Mouse (Mus musculus): Measurements from ENCODE around the gene Nos1ap. TPM values are rescaled to one million over a fixed set of nuclear protein-coding genes. Genes with fewer than 3 reads are reported as not detected.

The Nos1ap gene
- polyA plus RNA-seq, 1 experiment from 2014 or later: 14.2 TPM

DNA sequence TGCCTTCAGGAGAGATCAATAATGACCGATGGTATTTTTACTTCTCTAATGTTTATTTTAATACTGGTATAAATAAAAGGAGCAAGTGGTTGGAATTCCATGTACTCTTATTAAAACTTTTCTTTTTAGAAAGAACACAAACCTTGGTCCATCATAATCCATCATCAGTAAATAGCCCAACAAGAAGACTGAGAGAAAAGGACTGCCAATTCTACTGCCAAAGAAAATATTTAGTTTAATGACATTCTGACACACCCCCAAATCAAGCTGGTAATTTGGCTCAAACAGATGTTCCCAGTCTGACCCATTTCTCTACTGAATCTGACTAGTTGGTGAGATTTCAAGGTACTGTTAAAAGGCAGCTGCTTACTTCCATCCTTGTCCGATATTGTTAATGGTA lies 161.5 kb downstream of the Nos1ap start:
- Histone ChIP-seq H3K27me3 (ENCODE audit: insufficient read depth, poor library complexity, severe bottlenecking) (no peaks in the 10 kb centered on the region), H3K4me1 (replicated peaks) (peaks cover 59% of the 10 kb centered on the region), H3K9me3 (no peaks in the 10 kb centered on the region), H3K27ac (no peak overlapping the region), H3K4me3 (no peak overlapping the region), H3K36me3 (no peaks in the 10 kb centered on the region)
- 92% methylated on average over 2 of the region's 2 CpGs for WGBS
- DNase-seq (ENCODE audit: low spot score): no peak

DNA sequence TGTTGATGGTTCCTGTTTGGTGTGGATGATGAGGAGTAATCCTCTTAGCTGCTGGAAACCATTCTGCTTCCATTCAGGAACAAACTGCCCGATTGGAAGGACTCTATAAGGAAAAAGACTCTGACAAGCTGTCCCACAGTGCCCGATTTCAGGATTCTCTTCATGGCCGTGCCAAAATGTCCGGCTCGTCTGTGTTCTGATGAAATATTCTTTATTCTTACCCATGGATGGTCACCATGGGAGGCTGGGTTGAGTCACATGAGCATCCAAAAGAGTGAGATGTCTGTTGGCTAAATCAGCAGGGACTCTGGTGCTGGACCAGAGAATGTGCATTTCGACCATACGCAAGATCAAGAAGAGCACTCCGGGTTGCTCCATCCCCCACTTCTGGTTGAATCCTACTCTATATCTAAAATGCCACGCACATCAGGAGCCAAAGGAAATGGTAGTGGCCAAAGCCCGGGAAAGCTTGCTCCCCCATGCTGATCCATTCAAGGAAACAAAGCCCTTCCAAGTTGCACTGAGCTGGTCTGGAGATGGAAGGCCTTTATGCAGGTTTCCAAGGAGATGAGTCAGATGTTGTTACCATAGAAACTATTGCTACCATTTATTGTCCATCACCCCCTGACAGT lies 165.3 kb downstream of the Nos1ap start:
- peak; percentile 72 for DNase-seq (ENCODE audit: low spot score)
- Histone ChIP-seq H3K27ac (peak overlapping the region; percentile 75), H3K9me3 (no peaks in the 10 kb centered on the region), H3K36me3 (no peaks in the 10 kb centered on the region), H3K4me1 (replicated peaks) (peaks cover 41% of the 10 kb centered on the region), H3K27me3 (ENCODE audit: insufficient read depth, poor library complexity, severe bottlenecking) (no peaks in the 10 kb centered on the region), H3K4me3 (no peak overlapping the region)
- WGBS: 39% methylated on average over 10 of the region's 10 CpGs

DNA sequence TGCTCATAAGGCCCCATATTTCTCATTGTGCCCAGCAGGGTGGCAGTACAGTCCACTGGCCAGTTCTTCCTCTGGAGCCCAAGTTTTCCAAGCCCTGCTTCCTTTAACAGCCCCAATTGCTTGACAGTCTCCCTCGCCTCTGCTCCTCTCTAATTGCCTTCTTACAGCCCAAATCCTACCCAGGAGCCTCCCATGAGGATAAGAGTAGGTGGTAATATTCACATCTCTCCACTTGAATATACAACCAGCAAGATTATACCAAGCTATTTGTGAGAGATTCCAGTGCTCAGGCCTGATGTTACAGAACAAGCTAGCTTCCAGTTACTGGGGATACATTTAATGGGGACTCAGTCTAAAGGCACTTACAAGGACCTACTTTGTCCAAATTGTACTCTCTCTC lies 166.6 kb downstream of the Nos1ap start:
- Histone ChIP-seq H3K4me1 (replicated peaks) (peaks cover 44% of the 10 kb centered on the region), H3K4me3 (no peak overlapping the region), H3K27me3 (ENCODE audit: insufficient read depth, poor library complexity, severe bottlenecking) (no peaks in the 10 kb centered on the region), H3K9me3 (no peaks in the 10 kb centered on the region), H3K27ac (peak overlapping the region; percentile 75; the same call in 1 of the 2 replicates), H3K36me3 (no peaks in the 10 kb centered on the region)
- WGBS: 77% methylated on average over 1 of the region's 1 CpGs
- no peak for DNase-seq (ENCODE audit: low spot score)

DNA sequence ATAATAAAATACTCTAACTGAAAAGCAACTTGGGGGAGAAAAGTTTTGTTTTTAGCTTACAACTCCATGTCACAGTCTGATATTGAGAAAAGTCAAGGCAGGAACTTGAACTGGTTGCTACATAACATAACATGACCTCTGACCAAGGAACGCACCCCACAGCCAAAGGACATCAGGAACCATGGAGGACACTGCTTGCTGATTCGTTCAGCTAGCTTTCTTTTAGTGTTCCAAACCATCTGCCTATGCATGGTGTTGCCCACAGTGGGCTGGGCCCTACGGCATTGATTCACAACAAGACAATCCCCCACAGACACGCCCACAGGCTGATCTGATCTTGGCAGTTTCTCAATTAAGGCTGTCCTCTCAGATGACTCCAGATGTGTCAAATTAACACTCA lies 167.5 kb downstream of the Nos1ap start:
- no peaks in the 10 kb centered on the region for H3K27me3 ChIP-seq (ENCODE audit: insufficient read depth, poor library complexity, severe bottlenecking)
- 78% methylated on average over 4 of the region's 4 CpGs for WGBS
- H3K27ac ChIP-seq: no peak overlapping the region
- H3K36me3 ChIP-seq: no peaks in the 10 kb centered on the region
- DNase-seq (ENCODE audit: low spot score): no peak
- H3K9me3 ChIP-seq: no peaks in the 10 kb centered on the region
- H3K4me3 ChIP-seq: no peak overlapping the region
- H3K4me1 ChIP-seq (replicated peaks): peaks cover 44% of the 10 kb centered on the region

DNA sequence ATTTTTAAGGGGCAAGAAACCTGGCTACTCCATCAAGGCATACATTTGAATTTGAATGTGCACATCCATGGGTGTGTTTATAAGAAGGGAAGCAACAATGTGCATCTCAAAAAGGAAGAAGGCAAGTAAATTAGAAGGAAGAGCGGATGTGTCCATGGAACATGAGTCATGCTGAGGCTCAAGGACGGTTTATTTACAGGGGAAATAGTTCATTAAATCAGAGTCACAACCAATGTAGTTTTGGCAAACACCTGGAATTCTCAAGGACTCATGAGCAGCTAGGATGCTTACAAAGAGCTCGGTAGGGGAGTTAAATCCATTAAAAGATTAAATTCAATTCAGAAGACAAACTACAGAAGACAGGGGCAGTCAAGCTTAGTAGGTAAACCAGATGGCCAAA lies 169.7 kb downstream of the Nos1ap start:
- 86% methylated on average over 3 of the region's 3 CpGs for WGBS
- no peak for DNase-seq (ENCODE audit: low spot score)
- no peaks in the 10 kb centered on the region for H3K9me3 ChIP-seq
- H3K27me3 ChIP-seq (ENCODE audit: insufficient read depth, poor library complexity, severe bottlenecking): no peaks in the 10 kb centered on the region
- H3K27ac ChIP-seq: no peak overlapping the region
- peaks cover 45% of the 10 kb centered on the region for H3K4me1 ChIP-seq (replicated peaks)
- no peak overlapping the region for H3K4me3 ChIP-seq
- H3K36me3 ChIP-seq: no peaks in the 10 kb centered on the region

DNA sequence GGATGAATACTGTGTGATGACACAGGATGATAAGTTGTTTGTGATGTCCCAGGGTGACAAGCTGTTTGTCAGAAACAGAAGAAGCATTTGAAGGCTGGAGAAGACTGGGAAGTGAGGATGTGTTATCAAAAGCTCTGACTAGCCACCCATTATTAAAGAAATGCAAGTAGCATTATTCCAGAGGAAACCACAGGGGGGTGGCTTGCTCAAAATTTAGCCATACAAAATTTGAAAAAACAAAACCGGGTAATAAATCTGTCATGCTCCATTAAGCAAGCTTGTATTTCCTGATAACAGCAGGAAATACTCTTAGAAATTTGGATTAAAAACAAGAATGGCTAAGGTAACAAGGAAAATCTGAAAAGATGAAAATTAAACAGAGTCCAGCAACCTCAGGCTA lies 171.5 kb downstream of the Nos1ap start:
- no peak overlapping the region for H3K4me3 ChIP-seq
- no peaks in the 10 kb centered on the region for H3K9me3 ChIP-seq
- peaks cover 27% of the 10 kb centered on the region for H3K4me1 ChIP-seq (replicated peaks)
- H3K27ac ChIP-seq: no peak overlapping the region
- no peak for DNase-seq (ENCODE audit: low spot score)
- H3K36me3 ChIP-seq: no peaks in the 10 kb centered on the region
- 83% methylated on average over 1 of the region's 1 CpGs for WGBS
- no peaks in the 10 kb centered on the region for H3K27me3 ChIP-seq (ENCODE audit: insufficient read depth, poor library complexity, severe bottlenecking)

DNA sequence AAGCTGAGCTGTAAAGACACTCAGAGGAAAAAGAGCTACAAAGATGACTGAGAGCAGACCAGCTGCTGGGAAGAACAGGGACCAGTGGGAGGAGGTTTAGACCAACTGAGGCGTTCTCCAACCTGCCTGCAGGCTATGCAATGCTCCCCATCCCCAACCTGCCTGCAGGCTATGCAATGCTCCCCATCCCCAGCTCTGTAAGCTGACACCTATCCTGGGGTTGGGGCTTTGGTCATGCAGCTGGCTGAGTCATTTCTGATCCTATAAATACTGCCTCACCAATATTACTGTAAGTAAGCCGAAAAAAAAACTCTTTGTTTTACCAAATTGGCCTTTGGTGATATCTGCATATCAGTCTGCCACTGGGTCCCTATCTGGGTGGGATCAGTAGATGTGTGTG lies 172.7 kb downstream of the Nos1ap start:
- WGBS: 69% methylated on average over 2 of the region's 2 CpGs
- peak overlapping the region; percentile 0; the same call in 1 of the 2 replicates for H3K27ac ChIP-seq
- H3K27me3 ChIP-seq (ENCODE audit: insufficient read depth, poor library complexity, severe bottlenecking): no peaks in the 10 kb centered on the region
- no peak for DNase-seq (ENCODE audit: low spot score)
- peaks cover 23% of the 10 kb centered on the region for H3K4me1 ChIP-seq (replicated peaks)
- no peaks in the 10 kb centered on the region for H3K9me3 ChIP-seq
- H3K4me3 ChIP-seq: no peak overlapping the region
- no peaks in the 10 kb centered on the region for H3K36me3 ChIP-seq

DNA sequence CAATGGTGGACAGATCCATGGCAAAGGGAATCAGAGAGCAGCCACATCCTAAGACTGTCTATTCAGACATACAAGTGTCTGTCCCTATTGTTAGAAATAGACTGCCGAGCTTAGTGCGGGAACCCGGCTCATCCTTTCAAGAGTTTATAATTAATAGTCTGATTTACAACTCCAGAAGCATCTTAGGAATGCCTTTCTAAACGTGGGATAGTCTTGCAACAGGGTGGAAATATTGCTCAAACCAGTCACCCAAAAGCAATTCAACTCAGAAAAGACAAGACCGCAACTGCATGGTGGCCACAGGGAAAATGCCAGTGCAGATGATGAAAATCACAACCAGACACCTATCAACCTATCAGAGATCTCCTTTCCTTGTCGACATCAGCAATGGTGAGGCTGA lies 173.5 kb downstream of the Nos1ap start:
- Histone ChIP-seq H3K27ac (no peak overlapping the region), H3K27me3 (ENCODE audit: insufficient read depth, poor library complexity, severe bottlenecking) (no peaks in the 10 kb centered on the region), H3K9me3 (no peaks in the 10 kb centered on the region), H3K4me1 (replicated peaks) (peaks cover 23% of the 10 kb centered on the region), H3K4me3 (no peak overlapping the region), H3K36me3 (no peaks in the 10 kb centered on the region)
- WGBS: 57% methylated on average over 6 of the region's 6 CpGs
- DNase-seq (ENCODE audit: low spot score): no peak

DNA sequence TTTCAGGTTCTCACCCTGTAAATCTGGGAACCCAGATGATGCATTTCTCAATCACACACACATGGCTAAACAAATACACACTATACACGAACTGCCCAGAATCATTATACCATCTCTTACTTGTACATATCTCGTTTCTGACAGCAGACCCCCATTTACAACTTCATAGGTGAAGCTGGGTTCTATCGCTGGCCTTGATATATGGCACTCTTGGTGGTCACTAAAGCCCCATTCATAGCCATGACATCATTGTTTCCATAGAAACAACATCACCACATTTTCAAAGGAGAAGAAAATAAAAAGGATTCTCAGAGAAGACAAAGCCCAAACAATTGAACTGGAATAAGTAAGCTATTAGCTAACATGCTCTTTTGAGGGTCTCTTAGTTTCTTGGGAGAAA lies 174.3 kb downstream of the Nos1ap start:
- Histone ChIP-seq H3K4me3 (no peak overlapping the region), H3K27me3 (ENCODE audit: insufficient read depth, poor library complexity, severe bottlenecking) (no peaks in the 10 kb centered on the region), H3K36me3 (no peaks in the 10 kb centered on the region), H3K9me3 (no peaks in the 10 kb centered on the region), H3K4me1 (replicated peaks) (peaks cover 23% of the 10 kb centered on the region), H3K27ac (no peak overlapping the region)
- WGBS: 52% methylated on average over 3 of the region's 3 CpGs
- no peak for DNase-seq (ENCODE audit: low spot score)

DNA sequence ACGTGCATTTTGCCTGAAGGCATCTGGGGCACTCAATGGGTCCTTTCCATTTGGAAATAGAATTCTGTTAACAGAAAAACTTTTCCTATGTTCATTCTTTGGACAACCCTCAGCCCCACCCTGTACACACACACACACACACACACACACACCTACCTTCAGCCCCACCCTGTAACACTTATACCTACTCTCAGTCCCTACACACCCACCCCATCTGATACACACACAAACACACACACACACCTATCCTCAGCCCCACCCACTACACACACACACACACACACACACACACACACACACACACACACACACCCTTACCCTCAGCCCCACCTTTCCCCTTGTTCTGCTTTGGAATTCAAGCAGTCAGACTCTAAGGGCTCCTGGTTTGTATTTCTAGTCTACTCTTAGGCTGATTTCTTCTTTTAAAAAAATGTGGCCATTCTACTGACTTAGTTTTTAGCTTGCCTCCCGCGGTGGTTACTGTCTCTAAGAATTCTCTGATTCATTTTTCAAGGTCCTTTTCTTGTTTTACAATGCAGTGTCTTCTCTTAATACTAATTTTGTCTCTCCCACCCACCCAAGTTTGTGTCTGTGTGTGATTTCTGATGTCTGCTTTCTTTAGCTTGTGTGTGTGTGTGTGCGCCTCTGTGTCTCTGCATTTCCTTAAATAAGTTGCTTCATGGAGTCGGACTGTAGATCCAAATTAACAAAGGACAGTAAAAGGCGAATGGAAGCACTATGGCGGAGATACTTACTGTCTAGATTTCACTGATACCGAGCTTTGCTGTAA lies 179.1 kb downstream of the Nos1ap start:
- no peak overlapping the region for H3K4me3 ChIP-seq
- no peaks in the 10 kb centered on the region for H3K36me3 ChIP-seq
- H3K9me3 ChIP-seq: no peaks in the 10 kb centered on the region
- 86% methylated on average over 8 of the region's 8 CpGs for WGBS
- DNase-seq (ENCODE audit: low spot score): no peak
- H3K27me3 ChIP-seq (ENCODE audit: insufficient read depth, poor library complexity, severe bottlenecking): no peaks in the 10 kb centered on the region
- H3K4me1 ChIP-seq (replicated peaks): peaks cover 12% of the 10 kb centered on the region
- no peak overlapping the region for H3K27ac ChIP-seq

DNA sequence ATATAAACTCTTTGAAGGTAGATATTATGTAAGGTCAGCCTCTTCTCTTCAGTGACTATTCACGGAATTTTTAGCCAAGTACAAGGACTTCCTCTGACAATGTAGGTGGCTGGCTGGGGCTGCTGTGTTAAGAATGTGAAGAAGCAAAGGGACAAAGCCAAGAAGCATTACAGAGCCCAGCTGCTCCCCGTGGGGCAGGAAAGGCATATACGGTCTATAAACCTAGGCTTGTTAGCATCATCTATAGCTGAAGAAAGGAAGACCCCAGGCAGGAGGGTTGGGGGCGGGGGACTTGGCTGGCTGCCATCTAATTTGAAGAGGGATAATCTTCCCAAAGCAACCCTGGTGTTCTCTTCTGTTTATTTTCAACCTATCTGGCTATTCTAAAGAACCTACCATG lies 180.6 kb downstream of the Nos1ap start:
- no peak for DNase-seq (ENCODE audit: low spot score)
- no peaks in the 10 kb centered on the region for H3K27me3 ChIP-seq (ENCODE audit: insufficient read depth, poor library complexity, severe bottlenecking)
- H3K4me3 ChIP-seq: no peak overlapping the region
- H3K36me3 ChIP-seq: no peaks in the 10 kb centered on the region
- no peaks in the 10 kb centered on the region for H3K9me3 ChIP-seq
- H3K27ac ChIP-seq: no peak overlapping the region
- 47% methylated on average over 4 of the region's 4 CpGs for WGBS
- 0 out of 2 replicates have a peak, but pooled peaks cover 6% of the 10 kb centered on the region for H3K4me1 ChIP-seq (replicated peaks)

DNA sequence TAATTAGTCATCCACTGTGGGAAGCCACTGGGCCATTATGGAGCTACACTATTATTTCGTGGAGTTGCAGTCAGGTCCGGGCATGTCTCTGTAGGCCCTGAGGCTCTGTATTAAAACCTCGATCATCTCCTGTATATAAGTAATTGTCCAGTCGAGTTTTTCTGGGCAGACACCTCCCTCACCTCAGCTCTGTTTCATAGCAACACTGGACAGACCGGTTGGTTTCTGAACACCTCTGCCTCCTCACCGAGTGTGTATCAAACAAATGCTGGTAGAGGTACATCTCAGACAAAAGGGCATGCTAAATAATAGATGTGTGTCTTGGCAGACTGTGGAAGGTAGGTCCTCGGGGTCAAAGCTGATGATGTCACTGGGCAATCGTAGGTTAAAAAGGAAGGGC lies 182.7 kb downstream of the Nos1ap start:
- WGBS: 85% methylated on average over 8 of the region's 8 CpGs
- no peak overlapping the region for H3K27ac ChIP-seq
- 0 out of 2 replicates have a peak, but pooled peaks cover 6% of the 10 kb centered on the region for H3K4me1 ChIP-seq (replicated peaks)

DNA sequence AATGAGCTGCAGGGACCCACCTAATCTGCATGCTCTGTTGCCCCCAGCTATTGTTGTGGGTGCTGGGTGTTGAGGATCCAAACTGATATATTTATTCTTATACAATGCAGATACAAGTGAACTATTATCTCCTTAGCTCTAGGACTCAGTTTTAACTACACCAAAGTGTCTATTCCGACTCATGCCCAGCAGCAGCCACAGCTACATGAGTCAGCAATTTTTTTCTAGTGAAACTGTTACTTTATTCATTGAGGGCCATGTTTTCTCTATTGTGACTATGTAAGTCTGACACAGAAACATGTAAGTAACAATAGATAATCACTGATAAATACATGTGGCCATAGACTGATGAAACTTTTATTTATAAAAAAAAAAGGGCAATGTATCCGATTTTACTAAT lies 184.5 kb downstream of the Nos1ap start:
- DNase-seq (ENCODE audit: low spot score): no peak
- no peak overlapping the region for H3K27ac ChIP-seq
- 90% methylated on average over 2 of the region's 2 CpGs for WGBS
- H3K27me3 ChIP-seq (ENCODE audit: insufficient read depth, poor library complexity, severe bottlenecking): no peaks in the 10 kb centered on the region
- 0 out of 2 replicates have a peak, but pooled peaks cover 6% of the 10 kb centered on the region for H3K4me1 ChIP-seq (replicated peaks)
- H3K36me3 ChIP-seq: no peaks in the 10 kb centered on the region
- H3K9me3 ChIP-seq: no peaks in the 10 kb centered on the region
- no peak overlapping the region for H3K4me3 ChIP-seq

More for the DNA sequence above, 182.7 kb downstream of the Nos1ap start:
- Histone ChIP-seq H3K4me3 (no peak overlapping the region), H3K36me3 (no peaks in the 10 kb centered on the region), H3K27me3 (ENCODE audit: insufficient read depth, poor library complexity, severe bottlenecking) (no peaks in the 10 kb centered on the region), H3K9me3 (no peaks in the 10 kb centered on the region)
- no peak for DNase-seq (ENCODE audit: low spot score)

Data from hindbrain, embryonic 10.5 days (tissue).